Mouse (Mus musculus) ovary, postnatal 14 days (tissue): ENCODE measurements around the gene Alkbh2.
A peak's percentile ranks its signal among the peaks of the same experiment; 100 is the strongest.

Experiments used
- DNase-seq: peaks from one replicate; pipeline ENCODE4 v3.0.0; 2022; ENCODE audit warnings: low spot score

The Alkbh2 gene

GRCm38 (mm10) chr5:114101873-114102272 is 26.1 kb downstream of the Alkbh2 start:
- no peak for DNase-seq

- DNase-seq: peak; percentile 4
Measured at GRCm38 (mm10) chr5:114100390-114101099, 27.5 kb downstream of the Alkbh2 start.

GRCm38 (mm10) chr5:114099709-114100389 is 28.2 kb downstream of the Alkbh2 start:
- DNase-seq: peak; percentile 99

- peak; percentile 74 for DNase-seq
Measured at GRCm38 (mm10) chr5:114091057-114091807, 36.8 kb downstream of the Alkbh2 start, which contains the start of gene Svop. Svop (minus strand) TSS chr5:114091570.

DNA sequence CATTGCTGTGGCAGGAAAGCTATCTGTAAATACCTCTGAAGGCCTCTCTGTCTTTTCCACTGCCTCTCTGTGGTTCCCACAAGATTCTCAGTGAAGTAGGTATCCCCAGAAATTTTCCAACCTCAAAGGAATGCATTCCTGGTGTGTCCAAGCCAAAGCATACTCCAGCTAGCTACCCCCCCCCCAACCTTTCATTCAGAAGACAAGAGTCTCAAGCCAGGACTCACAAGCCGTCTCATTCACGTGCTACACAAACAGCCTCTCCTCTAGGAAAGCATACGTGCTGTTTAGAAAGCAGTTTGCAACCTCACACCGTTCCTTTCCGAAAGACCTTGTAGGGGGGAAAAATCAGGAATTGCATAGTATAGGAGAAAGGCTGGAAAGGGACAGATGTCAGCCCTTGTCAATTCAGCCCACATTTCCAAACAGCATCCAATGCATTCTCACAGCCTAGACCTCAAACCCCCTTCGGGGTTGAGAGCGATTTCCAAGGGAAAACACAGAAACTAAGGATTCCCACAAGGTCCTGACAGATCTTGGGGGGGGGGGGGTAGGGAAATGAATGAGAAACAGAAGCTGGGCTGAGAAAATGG is 37.5 kb downstream of the Alkbh2 start:
- no peak for DNase-seq

GRCm38 (mm10) chr5:114087875-114088480 is 40.0 kb downstream of the Alkbh2 start:
- DNase-seq: no peak

GRCm38 (mm10) chr5:114085501-114085900 is 42.5 kb downstream of the Alkbh2 start:
- no peak for DNase-seq

GRCm38 (mm10) chr5:114077009-114077408 is 51.0 kb downstream of the Alkbh2 start:
- no peak for DNase-seq
